Mouse (Mus musculus): ENCODE measurements around the gene Dbi.

- TF ChIP-seq CTCF (IDR thresholded peaks at IDR 0.05; ENCODE audit: control insufficient read depth, insufficient read depth, low read length): no peak
- no peak for TF ChIP-seq POLR2A (IDR thresholded peaks at IDR 0.05; ENCODE audit: borderline replicate concordance, control insufficient read depth, low read depth, low read length)
These were observed 5.4 kb upstream of the Dbi start for GRCm38 (mm10) chr1:120126318-120126717.
